Mouse (Mus musculus) cerebellum, adult (tissue): ENCODE measurements around the gene Mrpl34.
"Not testable (repeated sequence)": the region's sequence is repeated elsewhere in the genome, so short reads cannot be mapped to it uniquely, and the experiment has no call there.

Experiments
- ATAC-seq: cut with Nextera tagmentation; 2 replicates; pipeline ENCODE4 v1.9.2; 2017; ENCODE audit warnings: mild to moderate bottlenecking, moderate library complexity, mixed read lengths; ENCODE audit not compliant: insufficient number of reproducible peaks, low FRiP score, low TSS enrichment

The Mrpl34 gene

DNA sequence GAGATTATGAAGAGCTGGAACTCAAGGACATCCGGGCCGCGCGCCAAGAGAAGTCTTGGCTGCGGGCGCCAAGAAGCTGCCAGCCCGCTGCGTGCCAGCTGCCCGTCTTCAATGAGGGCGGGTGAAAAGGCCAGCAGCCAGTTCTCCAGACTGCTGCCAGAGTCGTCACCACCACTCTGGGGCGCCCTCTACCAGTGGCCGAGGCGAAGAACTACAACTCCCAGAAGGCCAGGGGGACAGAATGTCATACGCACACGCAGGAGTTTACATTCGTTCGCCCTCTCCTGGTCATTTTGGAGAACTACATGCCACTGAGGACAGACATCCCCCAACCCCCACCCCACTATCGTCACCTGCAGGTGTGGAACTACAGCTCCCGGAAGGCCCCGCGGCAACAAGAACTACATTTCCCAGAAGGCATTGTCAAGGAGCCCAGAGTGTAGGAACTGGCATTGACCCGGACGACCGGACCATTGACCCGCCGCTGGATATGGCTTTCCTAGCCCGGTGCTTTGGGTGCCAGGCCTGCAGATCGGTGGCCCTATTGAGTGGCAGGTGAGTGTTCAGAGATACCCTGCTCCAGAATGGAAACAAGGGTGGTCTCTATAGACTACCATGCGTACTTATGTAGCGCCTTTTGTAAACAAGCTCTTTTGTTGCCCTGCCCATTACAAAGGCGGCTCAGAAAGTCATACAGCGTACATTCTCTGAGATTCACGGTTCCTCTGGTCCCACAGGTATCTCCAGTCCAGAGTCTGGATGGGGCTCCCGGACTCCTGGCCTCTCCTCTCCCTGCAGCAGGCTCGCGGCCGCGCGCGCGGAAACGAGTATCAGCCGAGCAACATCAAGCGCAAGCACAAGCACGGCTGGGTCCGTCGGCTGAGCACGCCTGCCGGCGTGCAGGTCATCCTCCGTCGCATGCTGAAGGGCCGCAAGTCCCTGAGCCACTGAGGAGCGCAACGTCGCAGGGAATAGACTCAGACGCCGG is at the start of gene Mrpl34:
Gene Mrpl34, plus strand, starts transcription at position 447 of the 988 bp plus-strand sequence.
- ATAC-seq, result peak; percentile 65

DNA sequence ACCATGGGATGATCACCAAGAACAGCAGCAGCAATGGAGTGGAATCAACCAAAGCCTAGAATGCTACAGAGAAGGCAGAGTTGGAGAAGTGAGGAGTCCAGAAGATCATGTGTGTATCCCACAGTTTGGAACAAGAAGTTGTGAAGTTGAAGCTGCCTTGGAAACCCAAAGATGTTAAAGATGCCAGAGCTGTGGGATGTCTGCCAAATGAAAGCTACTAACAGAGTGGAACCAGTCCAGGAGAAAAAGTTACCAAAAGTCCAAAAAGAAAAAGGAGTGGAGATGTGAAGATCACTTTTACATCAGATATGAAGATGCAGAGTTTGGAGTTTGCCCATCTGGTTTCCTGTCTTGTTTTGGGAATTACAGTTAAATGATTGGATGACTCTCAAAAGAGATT is 42.6 kb upstream of the Mrpl34 start:
- no peak for ATAC-seq

- ATAC-seq, result not testable (repeated sequence)
Measured at GRCm38 (mm10) chr8:71432935-71433334, 31.8 kb upstream of the Mrpl34 start.

DNA sequence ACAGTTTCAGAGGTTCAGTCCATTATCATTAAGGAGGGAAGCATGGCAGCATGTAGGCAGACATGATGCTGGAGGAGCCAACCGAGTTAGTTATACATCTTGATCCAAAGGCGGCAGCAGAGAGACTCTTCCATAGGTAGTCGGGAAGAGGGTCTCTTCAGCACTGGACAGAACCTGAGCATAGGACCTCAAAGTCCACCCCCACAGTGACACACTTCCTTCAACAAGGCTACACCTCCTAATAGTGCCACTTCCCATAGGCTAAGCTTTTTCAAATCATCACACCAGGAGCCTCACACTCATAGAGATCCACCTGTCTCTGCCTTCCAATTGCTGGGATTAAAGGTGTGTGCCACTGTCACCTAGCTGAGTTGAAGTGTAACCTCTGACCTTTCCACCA is 27.7 kb upstream of the Mrpl34 start:
- no peak for ATAC-seq

DNA sequence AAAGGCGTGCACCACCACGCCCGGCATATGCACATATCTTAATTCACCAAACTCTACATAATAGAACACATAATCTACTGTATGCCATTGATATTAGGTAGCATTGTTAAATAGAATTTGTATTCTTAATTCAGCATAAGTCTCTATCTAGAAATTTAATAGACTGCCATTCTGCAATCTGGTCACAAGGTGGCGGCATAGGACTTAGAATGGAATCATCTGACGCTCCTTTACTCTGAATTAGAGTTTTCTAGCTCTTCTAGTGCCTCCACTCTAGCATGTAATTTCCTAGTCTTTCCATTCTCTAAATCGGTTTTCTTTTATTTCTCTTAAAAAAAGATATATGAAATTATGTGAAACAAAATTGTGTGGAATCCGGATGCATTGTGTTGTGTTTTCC is 23.4 kb upstream of the Mrpl34 start:
- ATAC-seq, result no peak

GRCm38 (mm10) chr8:71445096-71445495 is 19.7 kb upstream of the Mrpl34 start:
- no peak for ATAC-seq

DNA sequence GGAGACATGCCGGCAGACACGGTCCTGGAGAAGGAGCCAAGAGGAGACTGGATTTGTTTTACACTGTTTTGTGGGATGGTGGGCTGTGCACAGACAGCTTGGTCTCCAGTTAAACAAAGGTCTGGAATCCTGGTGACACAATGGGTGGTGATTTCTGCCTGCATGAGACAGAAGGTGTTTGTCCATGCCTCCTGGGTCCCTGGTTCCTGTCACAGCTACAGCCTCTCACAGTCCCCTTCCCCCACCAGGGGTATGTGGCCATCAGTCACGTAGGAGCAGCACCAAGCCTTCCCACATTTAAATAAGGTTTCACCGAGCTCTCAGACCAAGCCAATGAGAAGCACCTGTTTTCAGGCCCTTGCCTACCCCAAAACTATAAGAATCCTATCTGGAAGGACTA is 13.4 kb upstream of the Mrpl34 start:
- ATAC-seq, result no peak

DNA sequence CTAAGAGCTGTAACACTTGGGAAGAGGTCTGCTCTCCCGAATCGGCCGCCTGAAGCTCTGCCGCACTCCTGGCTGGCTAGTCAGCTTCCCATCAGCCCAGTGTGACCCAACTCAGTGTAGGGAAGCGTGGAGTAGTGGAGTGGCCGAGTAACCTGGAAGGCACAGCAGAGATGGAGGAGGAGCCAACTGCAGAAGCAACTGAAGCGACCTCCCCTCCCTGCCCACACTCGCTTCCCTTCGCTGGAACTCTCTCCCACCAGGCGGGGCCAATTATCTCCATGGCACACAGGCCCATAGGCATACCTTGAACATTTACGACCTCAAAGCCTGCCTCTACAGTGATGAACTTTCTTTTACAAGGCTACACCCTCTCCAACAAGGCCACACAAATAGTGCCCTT is 13.0 kb upstream of the Mrpl34 start:
- no peak for ATAC-seq

DNA sequence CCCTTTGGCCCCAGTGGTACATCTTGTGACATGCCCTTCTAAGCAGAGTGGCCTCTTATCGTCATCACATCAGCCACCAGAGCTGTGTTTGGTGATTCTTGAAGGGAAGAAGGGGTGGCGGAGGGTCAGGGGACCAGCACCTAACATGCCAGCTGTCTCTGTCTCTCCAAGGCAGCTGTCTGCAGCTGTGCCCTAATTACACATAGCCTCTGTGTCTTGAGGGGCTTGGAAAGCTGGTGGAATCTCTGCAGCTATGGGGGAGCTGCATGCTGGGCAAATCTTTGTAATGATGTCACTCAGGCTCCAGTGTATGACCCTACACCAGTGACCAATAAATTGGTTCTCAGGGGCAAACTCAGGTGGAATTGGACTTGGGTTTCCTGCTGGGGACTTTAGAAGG is 12.1 kb upstream of the Mrpl34 start:
- no peak for ATAC-seq

DNA sequence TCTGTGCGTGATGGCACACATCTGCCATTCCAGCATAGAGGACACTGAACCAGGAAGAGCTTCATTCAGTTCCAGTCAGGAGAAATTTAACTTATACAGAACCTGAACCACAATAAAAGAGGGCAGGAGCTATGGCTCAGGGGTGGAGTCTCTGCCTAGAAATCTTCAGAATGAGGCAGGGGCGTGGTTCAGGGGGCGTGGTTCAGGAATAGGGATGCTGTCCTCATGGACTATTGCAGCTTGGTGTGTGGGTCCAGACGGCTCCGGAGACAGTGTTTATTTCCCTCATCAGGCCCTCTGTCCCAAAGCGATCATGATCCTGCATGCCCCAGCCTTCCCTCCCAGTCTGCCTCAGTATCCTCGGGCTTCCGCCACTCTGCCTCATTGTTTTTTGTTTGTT is 10.1 kb upstream of the Mrpl34 start:
- ATAC-seq, result no peak

- no peak for ATAC-seq
Measured at GRCm38 (mm10) chr8:71456906-71457305, 7.9 kb upstream of the Mrpl34 start.

GRCm38 (mm10) chr8:71457659-71458270 is 7.0 kb upstream of the Mrpl34 start:
- ATAC-seq, result no peak

DNA sequence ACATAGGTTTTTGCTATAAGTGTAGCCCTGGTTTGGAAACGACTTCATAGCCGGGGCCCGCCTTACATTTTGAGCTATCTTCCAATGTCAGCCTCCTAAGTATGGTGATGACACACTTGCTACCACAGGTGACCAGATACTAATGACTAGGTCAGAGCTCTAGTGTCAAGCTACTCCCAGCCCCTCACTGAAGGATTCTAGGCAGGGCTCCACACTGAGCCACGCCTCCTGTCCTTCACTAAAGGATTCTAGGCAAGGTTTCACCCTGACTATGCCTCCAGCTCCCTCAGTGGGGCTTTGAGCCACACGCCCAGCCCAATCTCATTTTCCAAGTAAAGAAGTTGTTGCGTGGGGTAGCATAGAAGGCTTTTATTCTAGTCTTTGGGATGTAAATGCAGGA is 4.0 kb upstream of the Mrpl34 start:
- no peak for ATAC-seq

GRCm38 (mm10) chr8:71461152-71461840 is 3.5 kb upstream of the Mrpl34 start:
- ATAC-seq, result no peak

- ATAC-seq, result no peak
Measured at GRCm38 (mm10) chr8:71462191-71462590, 2.6 kb upstream of the Mrpl34 start.

DNA sequence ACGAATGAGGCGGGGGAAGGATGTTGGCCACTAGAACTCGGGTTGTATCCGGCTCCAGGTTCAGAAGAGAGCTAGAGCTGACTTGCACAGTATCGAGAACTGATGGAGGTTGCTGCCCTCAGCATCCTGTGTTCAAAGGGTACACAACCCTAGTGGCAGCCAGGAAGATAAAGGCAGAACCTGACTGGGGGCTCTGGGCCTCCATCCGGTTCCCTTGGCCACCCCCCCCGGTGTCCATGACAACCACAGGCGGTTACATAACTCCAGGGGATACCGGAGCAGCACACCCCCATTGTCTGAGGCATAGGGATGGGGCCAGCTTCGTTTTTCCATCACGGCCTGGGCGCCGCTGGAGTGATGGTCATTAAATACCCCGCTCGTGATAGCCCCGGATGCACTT is 2.0 kb upstream of the Mrpl34 start:
- peak; percentile 2; the same call in 1 of the 2 replicates for ATAC-seq

GRCm38 (mm10) chr8:71463188-71464033 is 1.3 kb upstream of the Mrpl34 start, which contains the start of gene Abhd8:
Abhd8 (minus strand) TSS chr8:71463655.
- ATAC-seq, result peak; percentile 77

DNA sequence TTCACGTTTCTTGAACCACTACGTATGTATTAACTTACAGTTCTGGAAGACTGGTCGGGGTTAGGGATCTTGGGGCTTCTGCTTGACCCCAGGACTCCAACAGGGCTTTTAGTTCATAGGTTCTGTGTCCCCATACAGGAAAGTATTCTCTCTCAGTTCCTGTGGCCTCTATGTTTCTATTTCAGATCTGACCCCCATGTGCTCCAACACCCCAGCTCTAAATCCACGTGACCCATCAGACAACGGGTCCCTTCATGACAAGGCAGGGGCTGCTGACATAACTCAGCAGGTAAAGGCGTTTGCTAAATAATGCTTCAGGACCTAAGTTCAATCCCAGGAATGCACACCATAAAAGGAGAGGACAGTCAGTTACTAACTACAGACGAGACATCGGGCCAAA is 974 bp downstream of the Mrpl34 start:
- no peak for ATAC-seq

- no peak for ATAC-seq
Measured at GRCm38 (mm10) chr8:71466198-71466597, 1.4 kb downstream of the Mrpl34 start.

- ATAC-seq, result no peak
Measured at GRCm38 (mm10) chr8:71467201-71467600, 2.4 kb downstream of the Mrpl34 start.
